Mouse (Mus musculus) CH12F3 (cell line): ENCODE measurements around the gene Tmem79.
"Not testable (repeated sequence)": the region's sequence is repeated elsewhere in the genome, so short reads cannot be mapped to it uniquely, and the experiment has no call there.

ENCODE experiments used
- in situ Hi-C: fragments of 300-500 bp; cut with MboI; formaldehyde crosslinking; loops from 2 replicates; pipeline ENCODE4 v1.14.3; 2020; ENCODE audit warnings: low sequenced_read_pairs

The Tmem79 gene

DNA sequence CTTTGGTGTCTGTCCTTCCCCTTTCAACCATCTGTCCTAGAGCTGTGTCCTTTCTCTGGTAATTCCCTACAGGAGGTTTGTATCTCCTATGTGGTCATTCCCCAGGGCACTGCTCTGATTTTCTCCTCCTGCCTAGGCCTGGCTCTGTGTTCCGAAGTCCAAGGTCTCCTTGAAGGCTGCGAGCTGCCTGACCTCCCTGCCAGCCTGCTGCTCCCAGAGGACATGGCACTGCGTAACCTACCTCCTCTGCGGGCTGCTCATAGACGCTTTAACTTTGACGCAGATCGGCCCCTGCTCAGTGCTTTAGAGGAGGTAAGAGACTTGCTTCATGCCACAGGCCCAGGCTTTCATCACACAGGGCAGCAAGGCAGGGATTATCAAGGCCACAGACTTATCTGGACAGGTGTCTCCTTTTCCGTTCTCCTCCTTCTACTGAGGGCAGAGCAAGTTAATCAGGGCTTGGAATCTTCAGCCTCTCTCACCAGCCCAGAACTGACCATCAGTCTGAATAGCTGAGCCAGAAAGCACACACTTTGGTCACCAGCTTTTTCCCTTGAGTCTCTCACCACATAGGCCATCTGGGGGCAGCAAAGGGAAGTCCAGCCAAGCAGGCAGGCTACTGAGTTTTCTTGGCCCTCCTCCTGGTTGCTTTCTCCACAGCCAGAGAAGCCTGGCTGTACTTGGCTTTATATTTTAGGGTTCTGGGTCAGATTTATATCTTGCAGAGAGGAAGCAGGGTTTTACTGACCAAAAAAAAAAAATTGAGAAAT, 18.6 kb upstream of the Tmem79 start:
- in situ Hi-C loops: no loop called here

DNA sequence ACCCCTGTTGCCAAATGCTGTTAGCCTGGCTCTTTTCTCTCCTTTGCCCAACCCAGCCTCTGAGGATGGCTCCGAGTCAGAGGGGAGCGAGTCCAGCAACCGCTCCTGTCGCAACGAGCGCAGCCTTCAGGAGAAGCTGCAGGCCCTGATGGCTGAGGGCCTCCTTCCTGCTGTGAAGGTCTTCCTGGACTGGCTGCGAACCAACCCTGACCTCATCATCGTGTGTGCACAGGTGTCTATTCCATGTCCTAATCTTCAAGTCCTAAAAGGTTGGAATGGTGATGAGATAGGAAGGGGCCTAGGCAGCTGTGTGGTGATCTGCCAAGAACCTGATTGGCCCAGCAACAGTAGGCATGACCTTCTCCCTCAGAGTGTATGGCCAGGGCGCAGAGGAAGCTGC, 17.0 kb upstream of the Tmem79 start:
- in situ Hi-C loops: no loop called here

DNA sequence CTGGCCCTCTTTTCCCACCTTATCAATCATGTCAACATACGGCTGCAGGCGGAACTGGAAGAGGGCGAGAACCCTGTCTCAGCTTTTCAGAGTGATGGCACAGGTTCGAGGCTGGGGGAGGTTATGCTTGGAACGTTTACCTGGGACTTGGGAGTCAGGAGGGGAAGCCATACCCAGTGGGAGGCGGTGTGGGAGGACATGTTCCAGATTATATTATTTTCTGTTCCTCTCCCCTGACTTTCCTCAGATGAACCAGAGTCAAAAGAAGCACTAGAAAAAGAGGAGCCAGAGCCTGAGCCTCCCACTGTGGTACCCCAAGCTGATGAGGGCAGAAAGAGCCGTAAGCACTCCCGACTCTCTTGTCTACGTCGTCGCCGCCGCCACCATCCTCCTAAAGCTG, 14.8 kb upstream of the Tmem79 start:
- in situ Hi-C loops: no loop called here

DNA sequence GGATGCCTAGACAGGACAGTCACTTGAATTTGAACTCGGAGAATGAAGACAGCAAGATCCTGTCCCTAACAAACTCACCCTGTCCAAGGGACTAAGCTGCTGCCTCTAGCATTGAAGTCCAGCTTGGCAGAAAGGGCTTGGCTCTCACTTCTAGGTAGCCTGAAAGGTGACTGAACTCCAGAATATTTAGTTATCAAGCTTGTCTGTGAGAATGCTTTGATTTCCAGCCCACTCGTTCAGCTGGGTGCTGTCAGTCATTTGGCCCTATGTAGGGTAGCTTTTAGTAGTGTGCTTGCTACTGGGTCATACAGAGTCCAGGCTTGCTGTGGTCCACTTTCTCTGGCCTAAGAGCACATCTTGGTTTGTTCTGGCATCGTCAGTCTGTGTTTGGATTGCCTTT, 3.1 kb upstream of the Tmem79 start:
- in situ Hi-C loops: no loop called here

GRCm38 (mm10) chr3:88338316-88338715, 2.4 kb upstream of the Tmem79 start:
- in situ Hi-C loops: no loop called here

DNA sequence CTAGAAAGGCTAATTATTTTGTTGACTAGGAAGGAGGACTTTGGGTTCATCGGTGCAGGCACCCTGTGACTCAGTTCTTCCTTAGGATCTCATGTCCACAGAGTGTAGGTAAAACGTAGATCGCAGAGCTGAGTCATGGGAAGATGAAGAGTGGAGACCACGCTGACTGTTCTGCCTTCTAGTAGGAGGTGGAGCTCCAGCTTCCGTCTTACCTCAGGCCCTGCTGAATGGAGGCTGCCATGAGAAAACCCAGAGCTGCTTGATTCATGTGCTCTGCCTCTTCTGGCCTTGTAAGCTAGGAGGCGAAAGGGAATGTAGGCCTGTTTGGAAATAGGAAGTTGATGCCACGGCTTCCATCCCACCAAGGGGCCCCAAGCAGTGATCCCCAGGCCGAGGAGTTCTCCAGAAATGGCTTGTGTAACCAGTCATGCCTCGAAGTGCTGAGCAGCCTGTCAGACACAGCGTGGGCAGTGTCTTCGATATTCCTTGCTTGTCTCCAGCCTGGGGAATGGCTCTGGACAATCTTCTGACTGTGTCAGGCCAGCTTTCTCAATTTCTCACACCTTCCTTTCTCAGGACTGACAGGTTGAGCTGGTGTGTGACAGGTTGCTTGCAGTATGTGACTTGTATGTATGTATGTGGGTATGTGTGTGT, 1.5 kb upstream of the Tmem79 start:
- in situ Hi-C loops: no loop called here

DNA sequence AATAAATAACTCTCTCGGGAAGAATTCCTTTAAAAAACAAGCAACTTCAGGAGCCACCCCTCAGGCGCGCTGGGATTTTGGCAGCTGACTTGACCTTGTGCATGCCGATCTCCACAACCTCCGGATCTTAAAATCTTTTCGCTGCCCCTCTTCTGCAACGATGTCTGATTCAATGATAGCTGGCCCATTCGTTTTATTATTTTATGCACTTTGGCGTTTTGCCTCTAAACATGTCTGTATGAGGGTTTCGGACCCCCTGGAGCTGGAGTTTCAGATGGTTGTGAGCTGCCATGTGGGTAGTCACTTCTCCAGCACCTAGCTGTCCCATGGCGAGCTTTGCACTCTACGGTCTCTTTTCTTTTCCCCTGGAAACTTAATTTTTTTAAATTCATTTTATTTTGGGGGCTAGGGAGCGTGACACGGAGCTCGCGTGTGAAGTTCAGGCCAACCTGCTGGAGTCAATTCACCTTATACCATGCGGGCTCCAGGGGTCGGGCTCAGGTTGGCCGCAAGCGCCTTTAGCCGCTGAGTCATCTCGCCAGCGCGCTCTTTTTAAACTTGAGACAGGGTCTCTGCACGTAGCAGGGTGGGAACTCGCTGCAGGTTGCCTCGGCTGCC, 403 bp downstream of the Tmem79 start:
- in situ Hi-C loops: no loop called here

- in situ Hi-C loops: no loop called here
Measured at GRCm38 (mm10) chr3:88334902-88335435, 979 bp downstream of the Tmem79 start.

GRCm38 (mm10) chr3:88334029-88334658, 1.8 kb downstream of the Tmem79 start:
- in situ Hi-C loops: no loop called here

- in situ Hi-C loops: no loop called here
Measured at GRCm38 (mm10) chr3:88331282-88331681, 4.7 kb downstream of the Tmem79 start.

- in situ Hi-C loops: no loop called here
Measured at GRCm38 (mm10) chr3:88328956-88329355, 7.0 kb downstream of the Tmem79 start.

GRCm38 (mm10) chr3:88324951-88325405, 11.0 kb downstream of the Tmem79 start, which contains the start of gene Glmp:
TSS of gene Glmp (plus strand) at chr3:88325023.
- in situ Hi-C loops: no loop called here

DNA sequence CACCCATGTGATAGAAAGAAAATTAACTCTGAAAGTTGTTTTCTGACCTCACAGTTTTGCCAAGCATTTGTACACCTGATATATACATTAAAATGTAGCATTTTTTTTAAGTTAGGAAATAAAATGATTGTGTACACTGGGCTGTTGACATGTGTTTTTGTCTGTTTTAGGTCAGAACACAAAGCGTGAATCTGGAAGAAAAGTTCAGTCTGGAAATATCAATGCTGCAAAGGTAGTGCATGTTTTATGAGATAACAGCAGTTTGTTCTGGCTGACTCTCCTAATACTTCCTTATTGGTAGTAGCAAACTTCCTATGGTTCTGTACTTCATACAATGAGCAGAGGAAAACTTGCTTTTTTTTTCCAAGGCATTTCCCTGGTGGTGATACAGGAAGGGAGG, 36.8 kb downstream of the Tmem79 start:
- in situ Hi-C loops: no loop called here

- in situ Hi-C loops: no loop called here
Measured at GRCm38 (mm10) chr3:88297321-88297851, 38.6 kb downstream of the Tmem79 start.

DNA sequence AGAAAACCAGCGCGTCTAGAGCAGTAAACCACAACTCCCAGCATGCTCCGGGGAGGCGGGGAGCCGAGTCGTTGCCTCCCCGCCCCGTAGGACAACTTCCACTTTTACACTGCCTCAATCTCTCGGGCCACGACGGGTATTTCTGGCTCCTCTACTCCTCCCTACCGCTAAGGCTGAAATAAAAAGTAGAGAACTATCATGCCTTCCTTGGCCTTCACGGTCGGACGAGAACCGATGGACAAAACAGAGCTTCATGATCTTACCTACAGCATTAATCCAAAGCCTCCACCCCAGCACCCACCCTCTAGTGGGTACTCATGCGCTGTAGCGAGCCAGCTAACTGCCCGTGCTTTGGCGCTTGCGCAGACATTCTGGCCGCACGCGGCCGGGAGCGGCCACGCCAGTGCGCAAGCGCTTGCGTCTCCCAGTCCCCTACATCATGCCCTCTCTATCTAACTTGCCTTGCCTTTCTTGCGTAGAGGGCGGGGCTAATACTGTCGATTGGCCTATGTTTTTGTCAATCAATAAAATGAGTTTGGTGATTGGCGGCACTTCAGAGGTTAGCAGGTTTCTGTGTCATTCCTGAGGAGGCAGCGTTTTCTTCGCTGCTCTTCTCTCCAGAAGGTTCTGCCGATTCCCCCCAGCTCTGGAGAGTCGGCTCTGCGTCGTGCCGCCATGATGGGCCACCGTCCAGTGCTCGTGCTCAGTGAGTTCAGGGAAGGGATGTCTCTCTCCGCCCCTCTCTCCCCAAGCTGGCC, 39.2 kb downstream of the Tmem79 start, which contains the start of the genes Tsacc and Cct3:
Tsacc (minus strand) TSS at position 439 of the 758 bp plus-strand sequence.
Cct3 (plus strand) TSS at position 556 of the 758 bp plus-strand sequence.
- in situ Hi-C loops: no loop called here

DNA sequence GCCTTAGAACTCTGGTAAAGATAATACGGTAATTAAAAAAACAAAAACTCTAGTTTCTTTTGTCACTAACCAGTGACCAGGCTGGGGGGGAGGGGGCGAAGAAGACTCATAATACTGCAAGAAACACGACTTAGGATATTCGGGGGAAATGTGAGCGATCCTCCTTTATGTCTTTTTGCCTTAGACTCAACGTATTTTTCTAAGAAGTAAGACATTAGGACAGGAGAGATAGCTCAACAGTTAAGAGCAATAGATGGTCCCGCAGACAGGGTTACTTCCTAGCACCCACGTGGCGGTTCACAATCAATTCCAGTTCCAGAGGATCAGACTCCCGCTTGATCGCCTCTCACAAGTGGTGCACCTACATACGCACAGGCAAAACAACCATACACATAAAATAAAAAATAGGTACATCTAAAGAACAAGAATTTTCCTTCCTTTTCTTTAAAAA, 39.8 kb downstream of the Tmem79 start:
- in situ Hi-C loops: no loop called here

- in situ Hi-C loops: not testable (repeated sequence)
Measured at GRCm38 (mm10) chr3:88295272-88295671, 40.7 kb downstream of the Tmem79 start.

- in situ Hi-C loops: no loop called here
Measured at GRCm38 (mm10) chr3:88291970-88292369, 44.0 kb downstream of the Tmem79 start.

DNA sequence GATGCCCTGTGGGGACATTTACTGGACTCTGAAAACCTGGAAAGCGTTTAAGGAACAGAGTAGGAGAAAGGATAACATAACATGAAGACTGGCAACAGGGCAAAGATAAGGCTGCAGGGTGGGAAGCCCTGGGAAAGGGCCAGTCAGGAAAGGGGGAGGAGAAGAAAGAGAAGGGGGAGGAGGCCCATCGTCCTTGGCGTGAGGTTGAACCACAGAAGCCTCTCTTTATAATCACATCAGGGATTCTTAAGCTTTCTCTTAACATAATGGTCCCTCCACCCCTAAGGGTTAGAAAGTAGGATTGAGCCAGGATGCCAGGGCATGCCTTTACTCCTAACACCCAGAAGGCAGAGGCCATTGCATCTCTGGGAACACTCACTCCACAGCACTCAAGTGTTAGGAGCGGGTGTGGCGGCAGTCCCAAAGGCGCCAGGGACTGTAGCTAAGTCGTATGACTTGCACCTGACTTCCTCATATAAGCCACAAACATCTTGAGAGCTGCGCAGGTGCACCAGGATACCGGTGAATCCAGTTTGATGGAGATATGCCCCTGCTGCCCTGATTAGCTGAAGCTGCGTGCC, 47.7 kb downstream of the Tmem79 start:
- in situ Hi-C loops: not testable (repeated sequence)

GRCm38 (mm10) chr3:88287110-88287509, 48.8 kb downstream of the Tmem79 start, which contains the start of gene Gm38392:
TSS of gene Gm38392 (minus strand) at chr3:88287210.
- in situ Hi-C loops: no loop called here
